Mouse (Mus musculus) left cerebral cortex, adult 2 months (tissue): Measurements from ENCODE around the gene Sec24c. TPM values are rescaled to one million over a fixed set of nuclear protein-coding genes. Genes with fewer than 3 reads are reported as not detected.
"Not testable (repeated sequence)": the region's sequence is repeated elsewhere in the genome, so short reads cannot be mapped to it uniquely, and the experiment has no call there.

Experiments used
- DNase-seq, 2 experiments: peaks; one replicate each; pipeline ENCODE4 v3.0.0; 2021 to 2022; ENCODE audit warnings: low spot score in 2 of 2, mixed read lengths in 1 of 2; ENCODE audit errors: extremely low spot score in 1 of 2
- H3K27ac ChIP-seq: fragments of 200-600 bp; 2 replicates; pipeline ENCODE4 v1.8.1; 2022
- H3K4me3 ChIP-seq: fragments of 200-600 bp; 2 replicates; pipeline ENCODE4 v1.8.1; 2022
- CTCF ChIP-seq: fragments of 200-600 bp; IDR thresholded peaks from 2 replicates; pipeline ENCODE4 v1.8.1; 2022; ENCODE audit warnings: antibody characterized with exemption, mild to moderate bottlenecking, moderate library complexity
- intact Hi-C: fragments of 180-260 bp; cut with DNase I; formaldehyde crosslinking; loops from one replicate; pipeline ENCODE4 v1.15.1; 2025
- total RNA-seq, 2 experiments: library from RNA; stranded (reverse); gene quantifications; 2 replicates each; pipeline ENCODE4 v1.2.3; 2021

Sec24c gene
- total RNA-seq, 2 experiments from 2014 or later, result 113 to 115 TPM

DNA sequence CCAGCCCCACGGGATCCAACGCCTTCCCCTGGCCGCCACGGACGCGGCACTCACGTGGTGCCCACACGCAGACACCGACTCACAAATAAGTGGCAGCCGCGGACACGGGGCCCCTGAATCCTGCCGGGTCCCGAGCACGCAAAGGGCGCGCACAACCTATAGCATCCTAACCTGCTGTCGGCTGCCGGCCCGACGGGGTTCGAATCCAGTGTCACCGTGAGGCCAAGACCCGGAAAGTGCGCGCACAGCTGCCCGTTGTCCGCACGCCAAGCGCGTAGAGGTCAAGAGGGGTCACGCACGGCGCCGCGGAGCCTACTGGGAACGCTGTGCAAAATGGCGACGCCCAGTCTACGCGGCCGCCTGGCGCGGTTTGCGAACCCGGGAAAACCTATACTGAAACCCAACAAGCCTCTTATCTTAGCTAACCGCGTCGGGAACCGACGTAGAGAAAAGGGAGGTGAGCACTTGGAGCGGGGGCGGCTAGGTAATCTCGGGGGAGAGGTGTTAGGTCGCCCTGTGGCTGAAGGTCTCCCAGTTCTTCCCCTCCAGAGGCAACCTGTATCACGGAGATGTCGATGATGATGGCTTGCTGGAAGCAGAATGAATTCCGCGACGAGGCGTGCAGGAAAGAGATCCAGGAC, 28.8 kb downstream of the Sec24c start, which contains the start of gene Chchd1:
Gene Chchd1 (plus strand): TSS at position 266 of the 641 bp plus-strand sequence.
- peak within 1 kb of the TSS; percentile 91 for H3K27ac ChIP-seq

DNA sequence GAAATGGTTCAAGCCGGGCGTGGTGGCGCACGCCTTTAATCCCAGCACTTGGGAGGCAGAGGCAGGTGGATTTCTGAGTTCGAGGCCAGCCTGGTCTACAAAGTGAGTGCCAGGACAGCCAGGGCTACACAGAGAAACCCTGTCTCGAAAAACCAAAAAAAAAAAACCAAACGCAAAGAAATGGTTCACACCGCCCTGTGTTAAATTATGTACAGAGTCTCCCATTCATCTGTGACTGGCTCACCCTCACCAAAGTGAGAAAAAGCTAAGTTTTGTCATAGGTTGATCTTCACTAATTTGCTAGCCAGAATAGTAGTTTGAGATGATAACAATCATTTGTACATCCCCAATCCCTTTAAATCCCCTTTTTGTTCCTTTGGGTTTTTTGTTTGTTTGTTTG, 29.4 kb downstream of the Sec24c start:
- intact Hi-C loops, DNase-seq: not testable (repeated sequence)
- Histone ChIP-seq H3K4me3 (peak overlapping the region; percentile 90), H3K27ac (peak overlapping the region; percentile 91; the same call in 1 of the 2 replicates)

More for the DNA sequence above, 28.8 kb downstream of the Sec24c start, which contains the start of gene Chchd1:
- peak; percentile 91 to 93 for DNase-seq
- peak within 1 kb of the TSS; percentile 90 for H3K4me3 ChIP-seq
- intact Hi-C loops, result no loop called here
- no peak for TF ChIP-seq CTCF

DNA sequence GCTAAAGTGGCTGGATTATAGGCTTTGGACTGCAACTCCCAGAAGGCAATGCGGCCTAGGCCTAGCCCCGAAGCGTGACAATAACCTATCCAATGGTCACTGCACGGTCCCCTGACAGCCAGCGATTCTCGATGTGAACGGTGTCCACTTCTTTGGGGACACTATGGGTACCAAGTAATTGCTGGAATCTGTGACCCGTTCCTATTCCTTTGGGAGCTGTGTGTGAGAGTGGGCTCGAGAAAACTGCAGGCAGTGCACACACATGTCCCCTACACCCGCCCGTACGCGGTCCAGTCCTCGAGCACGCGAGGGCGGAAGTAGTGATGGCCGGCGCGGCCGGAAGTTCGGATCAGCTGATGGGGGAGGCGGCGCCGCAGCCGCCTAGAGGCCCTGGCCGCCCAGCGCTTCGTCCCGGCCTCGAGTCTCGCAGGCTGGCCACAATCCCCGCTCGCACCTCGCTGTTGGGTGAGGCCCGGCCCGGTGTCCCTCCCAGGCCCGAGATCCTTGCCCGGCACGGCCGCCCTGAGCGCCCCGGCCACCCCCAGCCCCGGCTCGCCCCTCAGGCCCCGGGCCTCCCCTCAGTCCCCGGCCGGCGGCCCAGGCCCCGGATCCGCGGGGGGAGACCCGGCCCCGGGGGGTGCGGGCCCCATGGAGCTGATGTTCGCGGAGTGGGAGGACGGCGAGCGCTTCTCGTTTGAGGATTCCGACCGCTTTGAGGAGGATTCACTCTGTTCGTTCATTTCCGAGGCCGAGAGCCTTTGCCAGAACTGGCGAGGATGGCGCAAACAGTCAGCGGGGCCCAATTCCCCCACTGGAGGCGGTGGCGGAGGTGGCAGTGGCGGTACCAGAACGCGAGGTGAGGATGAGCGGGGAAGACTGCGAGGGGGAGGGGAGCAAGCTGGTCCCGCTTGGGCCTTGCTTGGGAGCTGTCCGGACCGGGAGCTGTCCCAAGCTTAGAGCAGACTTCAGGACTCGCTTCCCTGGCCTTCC, 33.4 kb downstream of the Sec24c start, which contains the start of gene Zswim8:
Gene Zswim8 (plus strand): TSS at position 352 of the 990 bp plus-strand sequence.
- intact Hi-C loops, result no loop called here
- peak within 1 kb of the TSS; percentile 98 for H3K27ac ChIP-seq
- TF ChIP-seq CTCF, result no peak; the same call in 1 of the 2 replicates

DNA sequence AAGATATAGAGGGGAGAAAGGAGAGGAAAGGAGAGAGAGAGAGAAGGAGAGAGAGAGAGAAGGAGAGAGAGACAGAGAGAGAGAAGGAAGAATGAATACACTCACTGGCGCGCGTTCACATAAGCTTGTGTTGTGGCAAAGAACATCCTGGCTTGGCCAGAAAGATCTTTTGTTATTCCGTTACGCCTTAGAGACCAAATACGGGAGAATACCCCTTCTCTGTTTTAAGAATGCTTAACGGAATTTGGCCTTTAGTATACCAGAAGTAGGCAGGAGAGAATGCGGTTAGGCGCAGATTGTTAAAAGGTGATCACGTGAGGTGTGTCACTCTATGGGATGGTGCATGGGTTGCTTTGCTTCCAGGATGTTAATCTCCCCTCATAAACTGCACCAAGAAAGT, 34.1 kb downstream of the Sec24c start:
- no peak for DNase-seq
- Histone ChIP-seq H3K4me3 (peak overlapping the region; percentile 74), H3K27ac (peak overlapping the region; percentile 98)
- no peak for TF ChIP-seq CTCF
- intact Hi-C loops, result no loop called here

More for the DNA sequence above, 33.4 kb downstream of the Sec24c start, which contains the start of gene Zswim8:
- H3K4me3 ChIP-seq, result peak within 1 kb of the TSS; percentile 74
- DNase-seq, result peak; percentile 90

DNA sequence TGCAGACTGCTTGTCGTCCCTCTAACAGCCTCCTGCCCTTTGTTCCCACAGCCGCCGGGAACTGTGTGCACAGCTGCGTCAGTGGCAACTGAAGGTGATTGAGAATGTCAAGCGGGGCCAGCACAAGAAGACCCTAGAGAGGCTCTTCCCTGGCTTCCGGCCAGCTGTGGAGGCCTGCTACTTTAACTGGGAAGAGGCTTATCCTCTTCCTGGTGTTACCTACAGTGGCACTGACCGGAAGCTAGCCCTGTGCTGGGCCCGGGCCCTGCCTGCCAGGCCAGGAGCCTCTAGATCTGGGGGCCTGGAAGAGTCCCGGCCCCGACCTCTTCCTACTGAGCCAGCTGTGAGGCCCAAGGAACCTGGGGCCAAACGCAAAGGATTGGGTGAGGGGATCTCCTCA, 39.7 kb downstream of the Sec24c start:
- DNase-seq, result no peak
- no peak for TF ChIP-seq CTCF
- H3K27ac ChIP-seq, result no peak overlapping the region
- intact Hi-C loops, result no loop called here
- H3K4me3 ChIP-seq, result no peak overlapping the region

DNA sequence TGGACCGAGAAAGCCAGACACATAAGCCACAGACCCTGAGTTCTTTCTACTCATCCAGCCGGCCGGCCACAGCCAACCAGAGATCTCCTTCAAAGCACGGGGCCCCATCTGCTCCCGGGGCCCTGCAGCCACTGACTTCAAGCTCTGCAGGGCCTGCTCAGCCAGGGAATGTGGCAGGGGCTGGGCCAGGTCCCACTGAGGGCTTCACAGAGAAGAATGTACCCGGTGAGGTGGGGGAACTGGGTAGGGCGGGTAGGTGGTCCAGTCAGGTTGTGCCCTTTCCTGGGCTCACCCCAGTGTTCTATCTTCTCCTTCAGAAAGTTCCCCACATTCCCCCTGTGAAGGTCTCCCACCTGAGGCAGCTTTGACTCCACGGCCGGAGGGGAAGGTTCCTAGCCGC, 44.3 kb downstream of the Sec24c start:
- intact Hi-C loops, result no loop called here
- no peak for TF ChIP-seq CTCF
- no peak overlapping the region for H3K27ac ChIP-seq

DNA sequence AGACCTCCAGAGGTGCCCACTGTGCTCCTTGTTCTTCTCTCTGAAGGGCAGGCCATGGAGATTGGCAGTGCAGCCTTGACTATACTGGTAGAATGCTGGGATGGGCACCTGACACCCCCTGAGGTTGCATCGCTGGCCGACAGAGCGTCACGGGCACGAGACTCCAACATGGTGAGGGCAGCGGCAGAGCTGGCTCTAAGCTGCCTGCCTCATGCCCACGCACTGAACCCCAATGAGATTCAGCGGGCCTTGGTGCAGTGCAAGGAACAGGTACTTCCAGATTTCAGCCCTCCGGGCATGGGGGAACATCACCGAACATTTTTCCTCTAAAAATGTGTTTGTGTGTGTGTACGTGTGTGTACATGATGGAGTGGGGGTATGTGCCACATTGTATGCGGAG, 45.7 kb downstream of the Sec24c start:
- intact Hi-C loops, result no loop called here
- no peak for TF ChIP-seq CTCF
- no peak for DNase-seq
- Histone ChIP-seq H3K27ac (no peak overlapping the region), H3K4me3 (no peak overlapping the region)

More for the DNA sequence above, 44.3 kb downstream of the Sec24c start:
- H3K4me3 ChIP-seq, result no peak overlapping the region
- no peak for DNase-seq

DNA sequence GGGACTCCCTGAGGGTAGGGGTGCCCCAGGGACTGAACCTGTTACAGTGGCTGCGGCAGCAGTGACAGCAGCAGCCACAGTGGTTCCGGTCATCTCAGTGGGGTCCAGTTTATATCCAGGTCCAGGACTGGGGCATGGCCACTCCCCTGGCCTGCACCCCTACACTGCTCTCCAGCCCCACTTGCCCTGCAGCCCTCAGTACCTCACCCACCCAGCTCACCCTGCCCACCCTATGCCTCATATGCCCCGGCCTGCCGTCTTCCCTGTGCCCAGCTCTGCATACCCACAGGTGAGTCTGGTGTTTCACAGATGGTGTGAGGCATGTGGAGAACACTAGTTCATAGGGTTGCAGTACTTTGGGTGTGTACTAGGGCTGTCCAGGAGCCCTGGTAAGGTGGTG, 47.3 kb downstream of the Sec24c start:
- no peak for DNase-seq
- TF ChIP-seq CTCF, result no peak
- H3K27ac ChIP-seq, result no peak overlapping the region

DNA sequence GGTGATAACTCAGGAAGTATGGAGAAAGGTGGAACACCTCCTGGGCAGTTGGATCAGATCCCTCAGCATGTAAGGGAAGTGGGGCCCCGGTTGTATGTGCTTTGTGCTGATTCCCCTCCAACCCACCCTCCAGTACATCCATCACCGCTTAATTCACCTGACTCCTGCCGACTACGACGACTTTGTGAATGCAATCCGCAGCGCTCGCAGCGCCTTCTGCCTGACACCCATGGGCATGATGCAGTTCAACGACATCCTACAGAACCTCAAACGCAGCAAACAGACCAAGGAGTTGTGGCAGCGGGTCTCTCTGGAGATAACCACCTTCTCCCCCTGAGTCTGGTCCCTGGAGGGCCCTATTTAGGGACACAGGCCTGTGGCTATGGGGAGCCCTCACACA, 48.9 kb downstream of the Sec24c start:
- intact Hi-C loops, result no loop called here
- DNase-seq, result no peak
- TF ChIP-seq CTCF, result no peak
- H3K27ac ChIP-seq, result no peak overlapping the region
- H3K4me3 ChIP-seq, result no peak overlapping the region

More for the DNA sequence above, 47.3 kb downstream of the Sec24c start:
- H3K4me3 ChIP-seq, result no peak overlapping the region
- intact Hi-C loops, result no loop called here

DNA sequence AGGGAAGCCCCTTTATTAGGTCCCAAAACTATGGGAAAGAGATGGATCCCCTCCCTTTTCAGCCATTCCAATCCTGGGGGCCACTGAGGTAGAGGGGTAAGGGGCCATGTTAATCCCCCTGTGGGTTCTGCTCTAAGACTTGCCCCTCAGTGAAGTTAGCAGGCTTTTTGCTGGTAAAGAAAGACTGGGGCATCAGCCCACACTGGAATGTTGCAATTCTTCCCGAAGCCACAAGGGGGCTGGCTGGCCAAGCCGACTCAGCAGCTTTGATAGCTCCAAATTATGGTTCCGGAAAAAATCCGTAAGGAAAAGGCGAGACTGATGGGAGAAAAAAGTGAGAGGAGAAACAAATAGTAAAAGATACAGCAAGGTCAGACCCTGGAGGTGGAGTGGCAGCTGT, 49.9 kb downstream of the Sec24c start:
- peak; percentile 94 for TF ChIP-seq CTCF
- intact Hi-C loops, result no loop called here
- peak; percentile 68 to 77 for DNase-seq
- H3K4me3 ChIP-seq, result no peak overlapping the region
- no peak overlapping the region for H3K27ac ChIP-seq

DNA sequence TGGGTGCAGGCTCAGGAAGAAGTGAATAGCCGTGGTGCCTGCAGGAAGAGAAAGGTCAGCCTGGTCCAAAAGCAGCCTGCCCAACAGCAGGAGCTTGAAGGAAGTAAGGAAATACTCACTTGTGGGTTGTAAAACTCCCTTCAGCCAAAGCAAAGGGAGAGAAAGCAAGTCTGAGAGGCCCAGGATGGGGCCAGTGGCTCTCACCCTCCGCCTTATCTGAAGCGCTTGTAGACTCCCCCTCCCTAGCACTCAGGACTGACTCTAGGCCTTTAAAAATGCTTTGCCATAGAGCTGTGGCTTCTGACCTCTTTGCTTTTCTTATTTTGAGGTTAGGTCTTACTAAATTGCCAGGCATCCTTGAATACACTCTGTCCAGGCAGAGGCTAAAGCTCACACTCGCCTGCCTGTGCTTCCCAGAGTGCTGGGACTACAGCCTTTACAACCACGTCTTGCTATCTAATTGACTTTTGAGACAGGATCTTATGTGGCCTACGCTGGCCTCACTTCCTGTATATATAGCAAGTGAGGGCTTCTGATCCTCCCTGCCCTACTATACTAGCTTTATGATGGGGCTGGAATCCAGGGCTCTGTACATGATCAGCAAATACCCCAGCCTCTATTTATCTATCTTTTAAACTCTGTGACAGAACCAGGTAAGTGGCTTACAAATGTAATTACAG, 51.7 kb downstream of the Sec24c start:
- Histone ChIP-seq H3K27ac (no peak overlapping the region), H3K4me3 (no peak overlapping the region)
- intact Hi-C loops, result no loop called here
- TF ChIP-seq CTCF, result no peak
- no peak for DNase-seq
